ENCODE assay signal across 8 mouse cellular contexts in genomic region chr9:106211680-106212593, GRCm38 (mm10). TPM values are rescaled to one million over a fixed set of nuclear protein-coding genes. Genes with fewer than 3 reads are reported as not detected.
DNase-seq lines count a peak whose midpoint lies in the region; ATAC-seq and TF ChIP-seq lines count a peak whose summit lies in the region.

No protein-coding gene starts in this region.

- peak overlapping the region; percentile 41; the same call in 1 of the 2 replicates for H3K9ac ChIP-seq in intestine, postnatal 0 days (ENCODE audit: low read depth, low read length)
- peak overlapping the region; percentile 26 for H3K9ac ChIP-seq in limb, embryonic 15.5 days

- H3K27me3 ChIP-seq in intestine, postnatal 0 days (replicated peaks; ENCODE audit: control insufficient read depth, insufficient read depth, low read length) = no peaks in the 10 kb centered on the region
- no peaks in the 10 kb centered on the region for H3K27me3 ChIP-seq in limb, embryonic 15.5 days

- H3K4me2 ChIP-seq in intestine, postnatal 0 days (replicated peaks; ENCODE audit: low read depth) = peak overlapping the region; percentile 65
- H3K4me2 ChIP-seq in limb, embryonic 15.5 days = peak overlapping the region; percentile 43

- H3K36me3 ChIP-seq in intestine, postnatal 0 days (ENCODE audit: control insufficient read depth, insufficient read depth) = peaks cover 36% of the 10 kb centered on the region
- H3K36me3 ChIP-seq in limb, embryonic 15.5 days = peaks cover 44% of the 10 kb centered on the region

- no peaks in the 10 kb centered on the region for H3K9me3 ChIP-seq in intestine, postnatal 0 days (ENCODE audit: control insufficient read depth)
- H3K9me3 ChIP-seq in limb, embryonic 15.5 days = no peaks in the 10 kb centered on the region

- peak; percentile 100 for TF ChIP-seq CTCF in intestine, postnatal 0 days (IDR thresholded peaks at IDR 0.05; ENCODE audit: low read depth)

- peak; percentile 89 to 96 for DNase-seq in adrenal gland, adult (ENCODE audit: inconsistent age in 2 of 2, low spot score in 1 of 2)
- no peak for DNase-seq in adrenal gland, adult 8-10 months
- DNase-seq in embryo, embryonic 11 days = peak; percentile 96
- peak; percentile 71 to 74 for DNase-seq in spleen, postnatal 36 days (ENCODE audit: low spot score in 2 of 2)

- WGBS in intestine, postnatal 0 days = 23% methylated on average over 37 of the region's 37 CpGs
- 19% methylated on average over 37 of the region's 37 CpGs for WGBS in limb, embryonic 15.5 days

- peak; percentile 94 for ATAC-seq in granulocyte monocyte progenitor cell, adult 5-6 weeks (replicated peaks; ENCODE audit: poor library complexity, severe bottlenecking)
- peak; percentile 78 for ATAC-seq in intestine, postnatal 0 days
- peak; percentile 74 for ATAC-seq in limb, embryonic 15.5 days (ENCODE audit: insufficient number of reproducible peaks, low FRiP score, low TSS enrichment, low read depth)
- peak; percentile 87 for ATAC-seq in monocyte, adult 5-6 weeks (replicated peaks; ENCODE audit: insufficient number of reproducible peaks, low FRiP score, low TSS enrichment, poor library complexity, severe bottlenecking)

- H3K4me1 ChIP-seq in intestine, postnatal 0 days (replicated peaks; ENCODE audit: control insufficient read depth, insufficient read depth, low read length) = no peaks in the 10 kb centered on the region
- peaks cover 12% of the 10 kb centered on the region for H3K4me1 ChIP-seq in limb, embryonic 15.5 days

- H3K4me3 ChIP-seq in intestine, postnatal 0 days (ENCODE audit: low read depth, low read length) = peak overlapping the region; percentile 26
- peak overlapping the region; percentile 29 for H3K4me3 ChIP-seq in limb, embryonic 15.5 days

- H3K27ac ChIP-seq in intestine, postnatal 0 days (ENCODE audit: low read depth, low read length) = no peak overlapping the region
- peak overlapping the region; percentile 48; the same call in 1 of the 2 replicates for H3K27ac ChIP-seq in limb, embryonic 15.5 days

RNA-seq across cellular contexts. Expression of gene Twf2, which starts 9.0 kb away (rescaled TPM):
- total RNA-seq in adrenal gland, adult 8-10 months (2022) = 100 to 1,000 TPM in 3 of 4 experiments, 10 to 100 TPM in 1; 92.9 to 136 (median 118) TPM
- 79.7 and 84.8 TPM in 2 replicates for total RNA-seq in granulocyte monocyte progenitor cell, adult 5-6 weeks (2014; fragmentation: Nextera tagmentation)
- total RNA-seq in granulocyte monocyte progenitor cell, adult 5-6 weeks (2017) = 81.4 and 87.5 TPM in 2 replicates
- 21.9 and 25.6 TPM in 2 replicates for polyA plus RNA-seq in intestine, postnatal 0 days (2015; fragmentation: Nextera tagmentation; extraction: Ambion mirVana)
- 60.0 and 68.5 TPM in 2 replicates for polyA plus RNA-seq in limb, embryonic 15.5 days (2015; fragmentation: Nextera tagmentation; extraction: Ambion mirVana)
- 50.2 to 87.3 TPM (median 73.1 TPM) in 3 replicates for total RNA-seq in monocyte, adult 5-6 weeks (2017)

RNA-seq across cellular contexts. Expression of gene Tlr9, which starts 10.5 kb away (rescaled TPM):
- total RNA-seq in adrenal gland, adult 8-10 months (2022) = 1 to 10 TPM in 3 of 4 experiments, under 1 TPM in 1; 0.98 to 2.7 (median 1.5) TPM
- 1.7 and 2.3 TPM in 2 replicates for total RNA-seq in granulocyte monocyte progenitor cell, adult 5-6 weeks (2014; fragmentation: Nextera tagmentation)
- 0.30 and 0.46 TPM in 2 replicates for total RNA-seq in granulocyte monocyte progenitor cell, adult 5-6 weeks (2017)
- polyA plus RNA-seq in intestine, postnatal 0 days (2015; fragmentation: Nextera tagmentation; extraction: Ambion mirVana) = 0.08 and 0.09 TPM in 2 replicates
- 0.07 and 0.12 TPM in 2 replicates for polyA plus RNA-seq in limb, embryonic 15.5 days (2015; fragmentation: Nextera tagmentation; extraction: Ambion mirVana)
- 4.2 to 6.6 TPM (median 6.1 TPM) in 3 replicates for total RNA-seq in monocyte, adult 5-6 weeks (2017)

RNA-seq across cellular contexts. Expression of gene Ppm1m, which starts 12.4 kb away (rescaled TPM):
- total RNA-seq in adrenal gland, adult 8-10 months (2022) = 100 to 1,000 TPM in 3 of 4 experiments, 10 to 100 TPM in 1; 95.9 to 143 (median 121) TPM
- 34.1 and 42.6 TPM in 2 replicates for total RNA-seq in granulocyte monocyte progenitor cell, adult 5-6 weeks (2014; fragmentation: Nextera tagmentation)
- 12.5 and 23.4 TPM in 2 replicates for total RNA-seq in granulocyte monocyte progenitor cell, adult 5-6 weeks (2017)
- 10.0 and 10.8 TPM in 2 replicates for polyA plus RNA-seq in intestine, postnatal 0 days (2015; fragmentation: Nextera tagmentation; extraction: Ambion mirVana)
- 48.6 and 52.2 TPM in 2 replicates for polyA plus RNA-seq in limb, embryonic 15.5 days (2015; fragmentation: Nextera tagmentation; extraction: Ambion mirVana)
- 30.2 to 33.6 TPM (median 31.1 TPM) in 3 replicates for total RNA-seq in monocyte, adult 5-6 weeks (2017)

RNA-seq across cellular contexts. Expression of gene Alas1, which starts 36.5 kb away (rescaled TPM):
- total RNA-seq in adrenal gland, adult 8-10 months (2022) = 1,000 to 10,000 TPM in 3 of 4 experiments, 100 to 1,000 TPM in 1; 739 to 2,154 (median 1,752) TPM
- total RNA-seq in granulocyte monocyte progenitor cell, adult 5-6 weeks (2014; fragmentation: Nextera tagmentation) = 613 and 665 TPM in 2 replicates
- 822 and 987 TPM in 2 replicates for total RNA-seq in granulocyte monocyte progenitor cell, adult 5-6 weeks (2017)
- 81.2 and 82.9 TPM in 2 replicates for polyA plus RNA-seq in intestine, postnatal 0 days (2015; fragmentation: Nextera tagmentation; extraction: Ambion mirVana)
- polyA plus RNA-seq in limb, embryonic 15.5 days (2015; fragmentation: Nextera tagmentation; extraction: Ambion mirVana) = 100 and 110 TPM in 2 replicates
- 26.0 to 28.0 TPM (median 27.3 TPM) in 3 replicates for total RNA-seq in monocyte, adult 5-6 weeks (2017)

RNA-seq across cellular contexts. Expression of gene Wdr82, which starts 41.2 kb away (rescaled TPM):
- total RNA-seq in adrenal gland, adult 8-10 months (2022) = 100 to 1,000 TPM in 2 of 4 experiments, 10 to 100 TPM in 2; 64.6 to 102 (median 99.7) TPM
- 59.4 and 68.2 TPM in 2 replicates for total RNA-seq in granulocyte monocyte progenitor cell, adult 5-6 weeks (2014; fragmentation: Nextera tagmentation)
- total RNA-seq in granulocyte monocyte progenitor cell, adult 5-6 weeks (2017) = 68.6 and 86.0 TPM in 2 replicates
- 10.6 and 11.3 TPM in 2 replicates for polyA plus RNA-seq in intestine, postnatal 0 days (2015; fragmentation: Nextera tagmentation; extraction: Ambion mirVana)
- 23.5 and 29.2 TPM in 2 replicates for polyA plus RNA-seq in limb, embryonic 15.5 days (2015; fragmentation: Nextera tagmentation; extraction: Ambion mirVana)
- 75.8 to 89.5 TPM (median 88.3 TPM) in 3 replicates for total RNA-seq in monocyte, adult 5-6 weeks (2017)
